Mouse (Mus musculus): ENCODE results near the gene Itpka. TPM values are rescaled to one million over a fixed set of nuclear protein-coding genes. Genes with fewer than 3 reads are reported as not detected.
A peak's percentile ranks its signal among the peaks of the same experiment; 100 is the strongest.
"Not testable (repeated sequence)": the region's sequence is repeated elsewhere in the genome, so short reads cannot be mapped to it uniquely, and the experiment has no call there.

Itpka gene
- polyA plus RNA-seq, 1 experiment from 2014 or later, result 10.5 TPM

- not testable (repeated sequence) for H3K4me1 ChIP-seq (ENCODE audit: control insufficient read depth, insufficient read depth, low read length); H3K9me3 ChIP-seq (ENCODE audit: control insufficient read depth, low read depth, low read length); ATAC-seq (ENCODE audit: insufficient number of reproducible peaks, insufficient read depth, low FRiP score, low read depth); H3K27me3 ChIP-seq (ENCODE audit: control insufficient read depth, insufficient read depth, low read length); H3K9ac ChIP-seq (replicated peaks; ENCODE audit: low read depth, low read length); H3K4me2 ChIP-seq (replicated peaks; ENCODE audit: low read depth, low read length); H3K4me3 ChIP-seq (ENCODE audit: low read depth, low read length); H3K27ac ChIP-seq (ENCODE audit: low read length)
- WGBS, result 93% methylated on average over 2 of the region's 2 CpGs
- peaks cover 50% of the 10 kb centered on the region for H3K36me3 ChIP-seq (ENCODE audit: control insufficient read depth, insufficient read depth, low read length)
Observed at GRCm38 (mm10) chr2:119715868-119716267, 26.3 kb upstream of the Itpka start.

- Histone ChIP-seq H3K9me3 (ENCODE audit: control insufficient read depth, low read depth, low read length) (no peaks in the 10 kb centered on the region), H3K4me3 (ENCODE audit: low read depth, low read length) (no peak overlapping the region), H3K4me2 (replicated peaks; ENCODE audit: low read depth, low read length) (no peak overlapping the region), H3K4me1 (ENCODE audit: control insufficient read depth, insufficient read depth, low read length) (no peaks in the 10 kb centered on the region), H3K27ac (ENCODE audit: low read length) (no peak overlapping the region), H3K36me3 (ENCODE audit: control insufficient read depth, insufficient read depth, low read length) (peaks cover 66% of the 10 kb centered on the region), H3K9ac (replicated peaks; ENCODE audit: low read depth, low read length) (no peak overlapping the region), H3K27me3 (ENCODE audit: control insufficient read depth, insufficient read depth, low read length) (no peaks in the 10 kb centered on the region)
- WGBS, result 96% methylated on average over 8 of the region's 8 CpGs
- ATAC-seq (ENCODE audit: insufficient number of reproducible peaks, insufficient read depth, low FRiP score, low read depth), result no peak
Observed at GRCm38 (mm10) chr2:119721070-119721469, 21.1 kb upstream of the Itpka start.

GRCm38 (mm10) chr2:119727762-119728416 lies 14.2 kb upstream of the Itpka start:
- no peak for ATAC-seq (ENCODE audit: insufficient number of reproducible peaks, insufficient read depth, low FRiP score, low read depth)
- WGBS, result 90% methylated on average over 3 of the region's 3 CpGs
- Histone ChIP-seq H3K36me3 (ENCODE audit: control insufficient read depth, insufficient read depth, low read length) (peaks cover 80% of the 10 kb centered on the region), H3K27ac (ENCODE audit: low read length) (no peak overlapping the region), H3K9ac (replicated peaks; ENCODE audit: low read depth, low read length) (no peak overlapping the region), H3K4me1 (ENCODE audit: control insufficient read depth, insufficient read depth, low read length) (no peaks in the 10 kb centered on the region), H3K27me3 (ENCODE audit: control insufficient read depth, insufficient read depth, low read length) (no peaks in the 10 kb centered on the region), H3K4me2 (replicated peaks; ENCODE audit: low read depth, low read length) (no peak overlapping the region), H3K4me3 (ENCODE audit: low read depth, low read length) (no peak overlapping the region), H3K9me3 (ENCODE audit: control insufficient read depth, low read depth, low read length) (no peaks in the 10 kb centered on the region)

- Histone ChIP-seq H3K9me3 (ENCODE audit: control insufficient read depth, low read depth, low read length) (no peaks in the 10 kb centered on the region), H3K4me3 (ENCODE audit: low read depth, low read length) (no peak overlapping the region), H3K4me1 (ENCODE audit: control insufficient read depth, insufficient read depth, low read length) (no peaks in the 10 kb centered on the region), H3K27me3 (ENCODE audit: control insufficient read depth, insufficient read depth, low read length) (no peaks in the 10 kb centered on the region), H3K27ac (ENCODE audit: low read length) (no peak overlapping the region), H3K36me3 (ENCODE audit: control insufficient read depth, insufficient read depth, low read length) (peaks cover 70% of the 10 kb centered on the region), H3K4me2 (replicated peaks; ENCODE audit: low read depth, low read length) (no peak overlapping the region), H3K9ac (replicated peaks; ENCODE audit: low read depth, low read length) (no peak overlapping the region)
- ATAC-seq (ENCODE audit: insufficient number of reproducible peaks, insufficient read depth, low FRiP score, low read depth), result no peak
- WGBS, result 78% methylated on average over 4 of the region's 4 CpGs
Observed at GRCm38 (mm10) chr2:119730735-119731134, 11.4 kb upstream of the Itpka start.

GRCm38 (mm10) chr2:119737124-119737523 lies 5.0 kb upstream of the Itpka start:
- Histone ChIP-seq H3K4me3 (ENCODE audit: low read depth, low read length) (no peak overlapping the region), H3K4me2 (replicated peaks; ENCODE audit: low read depth, low read length) (no peak overlapping the region), H3K9ac (replicated peaks; ENCODE audit: low read depth, low read length) (no peak overlapping the region), H3K4me1 (ENCODE audit: control insufficient read depth, insufficient read depth, low read length) (peaks cover 11% of the 10 kb centered on the region; the same call in 1 of the 2 replicates), H3K27me3 (ENCODE audit: control insufficient read depth, insufficient read depth, low read length) (no peaks in the 10 kb centered on the region; the same call in 1 of the 2 replicates), H3K27ac (ENCODE audit: low read length) (no peak overlapping the region), H3K9me3 (ENCODE audit: control insufficient read depth, low read depth, low read length) (no peaks in the 10 kb centered on the region), H3K36me3 (ENCODE audit: control insufficient read depth, insufficient read depth, low read length) (peaks cover 15% of the 10 kb centered on the region)
- 21% methylated on average over 12 of the region's 12 CpGs for WGBS
- no peak for ATAC-seq (ENCODE audit: insufficient number of reproducible peaks, insufficient read depth, low FRiP score, low read depth)

- no peaks in the 10 kb centered on the region for H3K9me3 ChIP-seq (ENCODE audit: control insufficient read depth, low read depth, low read length)
- H3K9ac ChIP-seq (replicated peaks; ENCODE audit: low read depth, low read length), result no peak overlapping the region
- H3K36me3 ChIP-seq (ENCODE audit: control insufficient read depth, insufficient read depth, low read length), result no peaks in the 10 kb centered on the region
- H3K4me3 ChIP-seq (ENCODE audit: low read depth, low read length), result no peak overlapping the region
- WGBS, result 19% methylated on average over 2 of the region's 2 CpGs
- ATAC-seq (ENCODE audit: insufficient number of reproducible peaks, insufficient read depth, low FRiP score, low read depth), result no peak
- peaks cover 27% of the 10 kb centered on the region; the same call in 1 of the 2 replicates for H3K4me1 ChIP-seq (ENCODE audit: control insufficient read depth, insufficient read depth, low read length)
- H3K4me2 ChIP-seq (replicated peaks; ENCODE audit: low read depth, low read length), result peak overlapping the region; percentile 100; the same call in 1 of the 2 replicates
- peaks cover 10% of the 10 kb centered on the region for H3K27me3 ChIP-seq (ENCODE audit: control insufficient read depth, insufficient read depth, low read length)
- peak overlapping the region; percentile 93; the same call in 1 of the 2 replicates for H3K27ac ChIP-seq (ENCODE audit: low read length)
Observed at GRCm38 (mm10) chr2:119740567-119740966, 1.6 kb upstream of the Itpka start.

GRCm38 (mm10) chr2:119742461-119743175 lies 481 bp downstream of the Itpka start:
- Histone ChIP-seq H3K9ac (replicated peaks; ENCODE audit: low read depth, low read length) (peak overlapping the region; percentile 39), H3K36me3 (ENCODE audit: control insufficient read depth, insufficient read depth, low read length) (no peaks in the 10 kb centered on the region), H3K4me1 (ENCODE audit: control insufficient read depth, insufficient read depth, low read length) (peaks cover 25% of the 10 kb centered on the region; the same call in 1 of the 2 replicates), H3K27me3 (ENCODE audit: control insufficient read depth, insufficient read depth, low read length) (peaks cover 10% of the 10 kb centered on the region), H3K27ac (ENCODE audit: low read length) (peak overlapping the region; percentile 93; the same call in 1 of the 2 replicates), H3K9me3 (ENCODE audit: control insufficient read depth, low read depth, low read length) (no peaks in the 10 kb centered on the region), H3K4me2 (replicated peaks; ENCODE audit: low read depth, low read length) (peak overlapping the region; percentile 100), H3K4me3 (ENCODE audit: low read depth, low read length) (peak overlapping the region; percentile 58)
- ATAC-seq (ENCODE audit: insufficient number of reproducible peaks, insufficient read depth, low FRiP score, low read depth), result no peak
- under 1% methylated on average over 63 of the region's 70 CpGs for WGBS

- peaks cover 25% of the 10 kb centered on the region; the same call in 1 of the 2 replicates for H3K4me1 ChIP-seq (ENCODE audit: control insufficient read depth, insufficient read depth, low read length)
- H3K36me3 ChIP-seq (ENCODE audit: control insufficient read depth, insufficient read depth, low read length), result no peaks in the 10 kb centered on the region
- H3K27ac ChIP-seq (ENCODE audit: low read length), result peak overlapping the region; percentile 48
- 13% methylated on average over 25 of the region's 31 CpGs for WGBS
- peak overlapping the region; percentile 100 for H3K4me2 ChIP-seq (replicated peaks; ENCODE audit: low read depth, low read length)
- H3K4me3 ChIP-seq (ENCODE audit: low read depth, low read length), result peak overlapping the region; percentile 58
- H3K9ac ChIP-seq (replicated peaks; ENCODE audit: low read depth, low read length), result peak overlapping the region; percentile 39; the same call in 1 of the 2 replicates
- ATAC-seq (ENCODE audit: insufficient number of reproducible peaks, insufficient read depth, low FRiP score, low read depth), result no peak
- H3K9me3 ChIP-seq (ENCODE audit: control insufficient read depth, low read depth, low read length), result no peaks in the 10 kb centered on the region
- H3K27me3 ChIP-seq (ENCODE audit: control insufficient read depth, insufficient read depth, low read length), result peaks cover 10% of the 10 kb centered on the region
Observed at GRCm38 (mm10) chr2:119743176-119743807, 1.2 kb downstream of the Itpka start.
